22 mouse cellular contexts compared by ENCODE assay signal in the genomic region with DNA sequence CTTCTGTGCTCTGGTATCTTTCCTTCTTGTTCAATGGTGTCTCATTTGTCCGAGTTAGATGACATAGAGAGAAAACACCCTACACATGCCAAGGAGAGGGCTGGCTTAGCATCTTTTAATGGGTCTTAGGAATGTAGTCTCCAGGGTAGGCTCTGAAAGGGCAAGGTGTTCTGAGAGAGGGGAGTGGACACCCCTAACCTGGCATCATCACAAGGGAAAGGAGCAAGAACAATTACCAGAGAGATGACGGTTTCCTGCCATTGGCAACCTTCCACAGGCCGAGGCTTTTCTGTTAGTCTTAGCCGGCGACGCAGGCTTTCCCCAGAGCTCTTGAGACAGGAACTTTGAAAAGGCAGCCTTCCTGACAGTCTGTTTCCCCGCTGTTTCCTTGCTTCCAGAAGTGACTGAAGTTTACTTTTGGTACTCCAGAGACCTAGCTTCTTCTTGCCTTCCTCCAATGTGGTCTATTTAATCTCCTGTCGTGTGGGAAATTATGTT.
A peak's percentile ranks its signal among the peaks of the same experiment; 100 is the strongest.
DNase-seq lines count a peak whose midpoint lies in the region; ATAC-seq and TF ChIP-seq lines count a peak whose summit lies in the region.
"Had no signal": no experiment of that assay in that cellular context is flagged by ENCODE, and none has a peak within 500 bp of the region (broad histone marks: within the 10 kb centered on the region; RNA-seq: fewer than 3 reads in every experiment).

No protein-coding gene starts in this region.

- peak; percentile 19 for DNase-seq in embryonic facial prominence, embryonic 14.5 days (ENCODE audit: low spot score)
- no peak for DNase-seq in embryonic facial prominence, embryonic 10.5 days (ENCODE audit: low spot score)
- peak; percentile 18 for DNase-seq in kidney, postnatal 0 days (ENCODE audit: low spot score)
- no peak for DNase-seq in lung, adult 18-20 months
- peak; percentile 26 to 43 for DNase-seq in lung, postnatal 4 days
- DNase-seq: adrenal gland, postnatal 25 days; cerebellum, adult 9-11 months; gastrocnemius, postnatal 36 days; layer of hippocampus, postnatal 36 days; liver, postnatal 0 days; retina, postnatal 1 day; right cerebral cortex, postnatal 25 days; spleen, adult 18-20 months had no signal

- no peak overlapping the region for H3K9ac ChIP-seq in embryonic facial prominence, embryonic 14.5 days (ENCODE audit: low read depth, low read length)
- no peak overlapping the region for H3K9ac ChIP-seq in kidney, postnatal 0 days (ENCODE audit: low read depth, low read length)
- H3K9ac ChIP-seq in kidney, embryonic 16.5 days (replicated peaks; ENCODE audit: low read length), result no peak overlapping the region
- H3K9ac ChIP-seq in lung, embryonic 15.5 days, result no peak overlapping the region
- H3K9ac ChIP-seq: hindbrain, embryonic 13.5 days; limb, embryonic 12.5 days; liver, postnatal 0 days; neural tube, embryonic 13.5 days had no signal

- no peak for ATAC-seq in embryonic facial prominence, embryonic 14.5 days (ENCODE audit: low read depth)
- ATAC-seq in kidney, postnatal 0 days (replicated peaks; ENCODE audit: low FRiP score, low read depth), result no peak
- ATAC-seq in kidney, embryonic 16.5 days (ENCODE audit: low FRiP score, low TSS enrichment), result no peak
- peak; percentile 57 for ATAC-seq in lung, embryonic 15.5 days (ENCODE audit: borderline replicate concordance, extremely low read depth, low FRiP score, low TSS enrichment)
- ATAC-seq: CD4-positive, CD25-positive, alpha-beta regulatory T cell, adult 4 months; liver, postnatal 0 days; midbrain, embryonic 16.5 days had no signal

- H3K36me3 ChIP-seq in embryonic facial prominence, embryonic 14.5 days (ENCODE audit: control insufficient read depth, insufficient read depth, low read length), result no peaks in the 10 kb centered on the region
- H3K36me3 ChIP-seq in embryonic facial prominence, embryonic 10.5 days (replicated peaks), result no peaks in the 10 kb centered on the region
- no peaks in the 10 kb centered on the region for H3K36me3 ChIP-seq in kidney, postnatal 0 days (ENCODE audit: insufficient read depth, low read length)
- H3K36me3 ChIP-seq in kidney, embryonic 16.5 days (ENCODE audit: insufficient read depth, low read length), result no peaks in the 10 kb centered on the region
- H3K36me3 ChIP-seq in lung, embryonic 15.5 days, result no peaks in the 10 kb centered on the region
- H3K36me3 ChIP-seq: hindbrain, embryonic 13.5 days; limb, embryonic 12.5 days; neural tube, embryonic 13.5 days had no signal

- no peak overlapping the region for H3K27ac ChIP-seq in embryonic facial prominence, embryonic 14.5 days (replicated peaks; ENCODE audit: low read depth, low read length)
- H3K27ac ChIP-seq in embryonic facial prominence, embryonic 10.5 days (replicated peaks), result no peak overlapping the region
- H3K27ac ChIP-seq in kidney, postnatal 0 days, result no peak overlapping the region
- H3K27ac ChIP-seq in kidney, embryonic 16.5 days (ENCODE audit: low read length), result no peak overlapping the region
- H3K27ac ChIP-seq in lung, embryonic 15.5 days, result no peak overlapping the region
- H3K27ac ChIP-seq: hindbrain, embryonic 13.5 days; limb, embryonic 12.5 days; neural tube, embryonic 13.5 days had no signal

- no peaks in the 10 kb centered on the region for H3K9me3 ChIP-seq in embryonic facial prominence, embryonic 14.5 days (ENCODE audit: control insufficient read depth, low read length)
- no peaks in the 10 kb centered on the region for H3K9me3 ChIP-seq in embryonic facial prominence, embryonic 10.5 days
- H3K9me3 ChIP-seq in kidney, postnatal 0 days (replicated peaks; ENCODE audit: low read length), result no peaks in the 10 kb centered on the region
- no peaks in the 10 kb centered on the region for H3K9me3 ChIP-seq in kidney, embryonic 16.5 days (ENCODE audit: low read length)
- H3K9me3 ChIP-seq in lung, embryonic 15.5 days, result no peaks in the 10 kb centered on the region
- H3K9me3 ChIP-seq: hindbrain, embryonic 13.5 days; limb, embryonic 12.5 days; neural tube, embryonic 13.5 days had no signal

- H3K27me3 ChIP-seq in embryonic facial prominence, embryonic 14.5 days (replicated peaks; ENCODE audit: control insufficient read depth, insufficient read depth, low read length), result no peaks in the 10 kb centered on the region
- no peaks in the 10 kb centered on the region for H3K27me3 ChIP-seq in embryonic facial prominence, embryonic 10.5 days (replicated peaks; ENCODE audit: low read depth, poor library complexity, severe bottlenecking)
- H3K27me3 ChIP-seq in kidney, postnatal 0 days (ENCODE audit: insufficient read depth, low read length), result no peaks in the 10 kb centered on the region
- H3K27me3 ChIP-seq in kidney, embryonic 16.5 days (ENCODE audit: insufficient read depth, low read length), result no peaks in the 10 kb centered on the region
- no peaks in the 10 kb centered on the region for H3K27me3 ChIP-seq in lung, embryonic 15.5 days
- H3K27me3 ChIP-seq: hindbrain, embryonic 13.5 days; limb, embryonic 12.5 days; neural tube, embryonic 13.5 days had no signal

- no peak overlapping the region for H3K4me2 ChIP-seq in embryonic facial prominence, embryonic 14.5 days (ENCODE audit: low read depth, low read length)
- H3K4me2 ChIP-seq in kidney, postnatal 0 days (ENCODE audit: low read length), result no peak overlapping the region
- no peak overlapping the region for H3K4me2 ChIP-seq in kidney, embryonic 16.5 days (replicated peaks; ENCODE audit: low read depth, low read length)
- H3K4me2 ChIP-seq in lung, embryonic 15.5 days, result no peak overlapping the region
- H3K4me2 ChIP-seq: hindbrain, embryonic 13.5 days; limb, embryonic 12.5 days; liver, embryonic 11.5 days; neural tube, embryonic 13.5 days had no signal

- no peak overlapping the region for H3K4me3 ChIP-seq in embryonic facial prominence, embryonic 14.5 days (ENCODE audit: low read depth, low read length)
- H3K4me3 ChIP-seq in embryonic facial prominence, embryonic 10.5 days, result no peak overlapping the region
- no peak overlapping the region for H3K4me3 ChIP-seq in kidney, postnatal 0 days (replicated peaks; ENCODE audit: low read depth, low read length)
- H3K4me3 ChIP-seq in kidney, embryonic 16.5 days (ENCODE audit: low read length), result no peak overlapping the region
- no peak overlapping the region for H3K4me3 ChIP-seq in lung, embryonic 15.5 days
- H3K4me3 ChIP-seq: hindbrain, embryonic 13.5 days; limb, embryonic 12.5 days; myocyte; neural tube, embryonic 13.5 days had no signal

- H3K4me1 ChIP-seq in embryonic facial prominence, embryonic 14.5 days (ENCODE audit: control insufficient read depth, insufficient read depth, low read length), result no peaks in the 10 kb centered on the region
- H3K4me1 ChIP-seq in embryonic facial prominence, embryonic 10.5 days, result peaks cover 3% of the 10 kb centered on the region
- no peaks in the 10 kb centered on the region for H3K4me1 ChIP-seq in kidney, postnatal 0 days (replicated peaks; ENCODE audit: insufficient read depth, low read length)
- 0 out of 2 replicates have a peak, but pooled peaks cover 9% of the 10 kb centered on the region for H3K4me1 ChIP-seq in kidney, embryonic 16.5 days (ENCODE audit: insufficient read depth, low read length)
- H3K4me1 ChIP-seq in lung, embryonic 15.5 days, result peaks cover 7% of the 10 kb centered on the region; the same call in 1 of the 2 replicates
- H3K4me1 ChIP-seq: limb, embryonic 12.5 days had no signal

- 49% methylated on average over 8 of the region's 8 CpGs for WGBS in embryonic facial prominence, embryonic 14.5 days
- WGBS in embryonic facial prominence, embryonic 10.5 days, result 78% methylated on average over 8 of the region's 8 CpGs
- 45% methylated on average over 8 of the region's 8 CpGs for WGBS in kidney, postnatal 0 days
- 54% methylated on average over 8 of the region's 8 CpGs for WGBS in kidney, embryonic 16.5 days
- WGBS in lung, embryonic 15.5 days, result 10% methylated on average over 8 of the region's 8 CpGs

- TF ChIP-seq CTCF in kidney, postnatal 0 days (IDR thresholded peaks at IDR 0.05; ENCODE audit: low read depth), result no peak

Comparison
In these comparisons a context has a peak if more than half of its experiments do, and no peak if none do; other contexts are left out.
1. DNase-seq: peak in embryonic facial prominence, embryonic 14.5 days (single experiment), kidney, postnatal 0 days (single experiment) and lung, postnatal 4 days (2 of 2); none in embryonic facial prominence, embryonic 10.5 days (single experiment) and lung, adult 18-20 months (0 of 2).